In the genomic region with DNA sequence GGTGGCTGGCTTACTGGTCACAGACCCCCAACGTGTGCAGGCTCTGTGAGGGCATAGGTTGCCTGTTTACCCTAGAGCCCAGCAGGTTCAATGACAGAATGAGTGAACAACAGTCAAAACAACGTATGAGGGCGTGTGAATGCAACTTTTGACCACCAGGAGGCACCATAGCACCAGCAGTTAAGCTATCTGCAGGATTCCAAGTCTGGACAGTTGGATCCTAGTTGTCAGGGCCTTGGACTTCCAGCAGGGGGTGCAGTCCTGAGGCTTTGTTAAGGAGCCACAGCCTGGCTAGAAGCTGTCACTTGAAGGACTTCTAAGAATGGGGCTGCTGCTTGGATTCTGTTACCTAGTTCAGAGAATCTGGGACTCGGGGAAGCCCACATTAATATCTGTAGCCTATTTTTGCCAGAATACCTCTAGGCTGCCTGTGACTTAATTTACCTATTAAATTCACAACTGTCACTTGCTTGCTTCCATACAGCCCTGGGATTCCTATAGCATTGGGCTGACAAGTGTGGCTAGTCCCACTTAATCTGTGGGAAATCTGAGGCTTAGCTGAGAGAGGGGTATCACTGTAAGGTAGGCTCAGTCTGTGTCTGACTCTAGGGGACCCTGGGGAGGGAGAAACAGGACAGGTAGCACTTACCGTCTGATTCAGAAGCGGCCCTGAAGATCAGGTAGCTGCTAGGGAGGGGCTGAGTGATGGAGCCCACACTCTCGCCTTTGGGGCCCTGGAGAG, we compare ENCODE assay signal across 9 mouse cellular contexts. TPM values are rescaled to one million over a fixed set of nuclear protein-coding genes. Genes with fewer than 3 reads are reported as not detected.
DNase-seq lines count a peak whose midpoint lies in the region; ATAC-seq and TF ChIP-seq lines count a peak whose summit lies in the region.
"Had no signal": no experiment of that assay in that cellular context is flagged by ENCODE, and none has a peak within 500 bp of the region (broad histone marks: within the 10 kb centered on the region; RNA-seq: fewer than 3 reads in every experiment).

No protein-coding gene starts in this region.

- TF ChIP-seq POLR2A in CH12.LX (IDR thresholded peaks at IDR 0.05; ENCODE audit: low read depth, low read length), result no peak

- WGBS in forebrain, embryonic 11.5 days, result 36% methylated on average over 7 of the region's 7 CpGs
- 38% methylated on average over 7 of the region's 7 CpGs for WGBS in heart, embryonic 16.5 days
- WGBS in liver, embryonic 15.5 days (ENCODE audit: insufficient replicate concordance), result 36% methylated on average over 7 of the region's 7 CpGs
- WGBS in neural tube, embryonic 13.5 days, result 40% methylated on average over 7 of the region's 7 CpGs

- no peak overlapping the region for H3K27ac ChIP-seq in CH12.LX (ENCODE audit: insufficient read depth, low read depth)
- H3K27ac ChIP-seq in forebrain, embryonic 11.5 days (ENCODE audit: low read depth, low read length), result no peak overlapping the region
- no peak overlapping the region for H3K27ac ChIP-seq in heart, embryonic 16.5 days (ENCODE audit: low read length)
- no peak overlapping the region for H3K27ac ChIP-seq in liver, embryonic 15.5 days (replicated peaks)
- H3K27ac ChIP-seq in neural tube, embryonic 13.5 days (replicated peaks), result 0 out of 2 replicates have a peak overlapping the region, but pooled peaks have one; percentile 46

- no peak overlapping the region for H3K4me3 ChIP-seq in CH12.LX (replicated peaks in 1 of 3; ENCODE audit: low read depth in 2 of 3, low read length in 2 of 3, poor library complexity in 1 of 3)
- no peak overlapping the region for H3K4me3 ChIP-seq in forebrain, embryonic 11.5 days (ENCODE audit: low read depth, low read length)
- no peak overlapping the region for H3K4me3 ChIP-seq in heart, embryonic 16.5 days (ENCODE audit: low read length)
- no peak overlapping the region for H3K4me3 ChIP-seq in liver, embryonic 15.5 days (replicated peaks)
- no peak overlapping the region for H3K4me3 ChIP-seq in neural tube, embryonic 13.5 days
- H3K4me3 ChIP-seq: megakaryocyte, embryonic 14.5 days had no signal

- dilution Hi-C loops in CH12.LX (cut with MboI; ENCODE audit: extremely low pct_ligation_motif_present, extremely low pct_unique_long_range_greater_than_20kb, low sequenced_read_pairs), result no loop called here

- no peak for TF ChIP-seq EP300 in CH12.LX (IDR thresholded peaks at IDR 0.05; ENCODE audit: low read length)

- ATAC-seq in forebrain, embryonic 11.5 days (replicated peaks; ENCODE audit: low FRiP score), result peak; percentile 49
- ATAC-seq in heart, embryonic 16.5 days (replicated peaks; ENCODE audit: extremely low read depth, insufficient read depth, low FRiP score), result peak; percentile 68
- 0 out of 2 replicates have a peak, but pooled peaks have one; percentile 17 for ATAC-seq in liver, embryonic 15.5 days (ENCODE audit: insufficient read depth)
- ATAC-seq in neural tube, embryonic 13.5 days (ENCODE audit: low read depth), result peak; percentile 75

- peak; percentile 97 to 100 for TF ChIP-seq CTCF in CH12.LX (conservative IDR thresholded peaks at IDR 0.05 in 1 of 2, IDR thresholded peaks at IDR 0.05 in 1 of 2; ENCODE audit: low read depth in 2 of 2, low read length in 2 of 2)

- no peak overlapping the region for H3K9ac ChIP-seq in CH12.LX (ENCODE audit: insufficient read depth, low read depth)
- H3K9ac ChIP-seq in forebrain, embryonic 11.5 days (ENCODE audit: low read length), result no peak overlapping the region
- H3K9ac ChIP-seq in heart, embryonic 16.5 days (ENCODE audit: low read length), result no peak overlapping the region
- no peak overlapping the region for H3K9ac ChIP-seq in liver, embryonic 15.5 days
- no peak overlapping the region for H3K9ac ChIP-seq in neural tube, embryonic 13.5 days

- H3K36me3 ChIP-seq in CH12.LX (replicated peaks in 1 of 2; ENCODE audit: control insufficient read depth in 1 of 2, insufficient read depth in 1 of 2, low read length in 1 of 2), result peaks cover 0 to 22% of the 10 kb centered on the region in 2 experiments
- no peaks in the 10 kb centered on the region; the same call in 1 of the 2 replicates for H3K36me3 ChIP-seq in forebrain, embryonic 11.5 days (ENCODE audit: control insufficient read depth, insufficient read depth, low read length)
- H3K36me3 ChIP-seq in heart, embryonic 16.5 days (ENCODE audit: control insufficient read depth, insufficient read depth), result peaks cover 40% of the 10 kb centered on the region
- no peaks in the 10 kb centered on the region for H3K36me3 ChIP-seq in liver, embryonic 15.5 days (replicated peaks)
- peaks cover 74% of the 10 kb centered on the region for H3K36me3 ChIP-seq in neural tube, embryonic 13.5 days

- H3K27me3 ChIP-seq in CH12.LX (replicated peaks), result peaks cover 5% of the 10 kb centered on the region
- no peaks in the 10 kb centered on the region for H3K27me3 ChIP-seq in forebrain, embryonic 11.5 days (ENCODE audit: control insufficient read depth, insufficient read depth, low read length)
- H3K27me3 ChIP-seq in heart, embryonic 16.5 days (ENCODE audit: control insufficient read depth, insufficient read depth, low read length), result no peaks in the 10 kb centered on the region
- H3K27me3 ChIP-seq in liver, embryonic 15.5 days, result no peaks in the 10 kb centered on the region
- no peaks in the 10 kb centered on the region for H3K27me3 ChIP-seq in neural tube, embryonic 13.5 days

- no peak overlapping the region for H3K4me2 ChIP-seq in CH12.LX (ENCODE audit: insufficient read depth, low read depth, poor library complexity, severe bottlenecking)
- H3K4me2 ChIP-seq in forebrain, embryonic 11.5 days (ENCODE audit: low read depth, low read length, severe bottlenecking), result no peak overlapping the region
- H3K4me2 ChIP-seq in heart, embryonic 16.5 days (ENCODE audit: low read depth, low read length), result no peak overlapping the region
- no peak overlapping the region for H3K4me2 ChIP-seq in liver, embryonic 15.5 days
- no peak overlapping the region for H3K4me2 ChIP-seq in neural tube, embryonic 13.5 days

- in situ Hi-C loops in CH12.LX (cut with MboI; ENCODE audit: low pct_ligation_motif_present, low pct_unique_long_range_greater_than_20kb, low sequenced_read_pairs), result loop anchor here (5.0 kb wide), 1 partner anchor 45 kb away; no protein-coding TSS in a partner anchor

- no peaks in the 10 kb centered on the region for H3K79me2 ChIP-seq in CH12.LX (replicated peaks; ENCODE audit: control insufficient read depth, extremely low read depth, insufficient read depth, poor library complexity, severe bottlenecking)

- TF ChIP-seq RAD21 in CH12.LX (IDR thresholded peaks at IDR 0.05; ENCODE audit: low read depth, low read length), result peak; percentile 99

- DNase-seq in CH12.LX (ENCODE audit: extremely low read depth), result peak; percentile 91
- DNase-seq in c-Kit-positive CD71-negative TER-119-negative erythroid progenitor cells, embryonic 14.5 days (ENCODE audit: low read depth), result peak; percentile 96
- DNase-seq in forebrain, embryonic 11.5 days (ENCODE audit: low spot score), result peak; percentile 94
- peak; percentile 94 to 98 for DNase-seq in kidney, postnatal 25 days
- DNase-seq in telencephalon, adult 2 months (ENCODE audit: low read depth, low spot score), result peak; percentile 90

- H3K9me3 ChIP-seq in CH12.LX (replicated peaks; ENCODE audit: low read length), result no peaks in the 10 kb centered on the region
- no peaks in the 10 kb centered on the region for H3K9me3 ChIP-seq in forebrain, embryonic 11.5 days (ENCODE audit: control insufficient read depth, low read length)
- H3K9me3 ChIP-seq in heart, embryonic 16.5 days (replicated peaks; ENCODE audit: control insufficient read depth, low read length), result no peaks in the 10 kb centered on the region
- H3K9me3 ChIP-seq in liver, embryonic 15.5 days (replicated peaks), result no peaks in the 10 kb centered on the region
- no peaks in the 10 kb centered on the region for H3K9me3 ChIP-seq in neural tube, embryonic 13.5 days
- H3K9me3 ChIP-seq: megakaryocyte, embryonic 14.5 days had no signal

- peaks cover 6 to 9% of the 10 kb centered on the region in 2 experiments for H3K4me1 ChIP-seq in CH12.LX (ENCODE audit: control insufficient read depth in 1 of 2, insufficient read depth in 2 of 2)
- H3K4me1 ChIP-seq in forebrain, embryonic 11.5 days (replicated peaks; ENCODE audit: control insufficient read depth, insufficient read depth, low read length), result no peaks in the 10 kb centered on the region
- H3K4me1 ChIP-seq in heart, embryonic 16.5 days (ENCODE audit: control insufficient read depth, insufficient read depth, low read length), result peaks cover 2% of the 10 kb centered on the region
- no peaks in the 10 kb centered on the region for H3K4me1 ChIP-seq in liver, embryonic 15.5 days (replicated peaks)
- H3K4me1 ChIP-seq in neural tube, embryonic 13.5 days (replicated peaks), result peaks cover 3% of the 10 kb centered on the region
- H3K4me1 ChIP-seq: megakaryocyte, embryonic 14.5 days had no signal

RNA-seq across cellular contexts. Expression of gene Tnfrsf23, which starts 21.2 kb away (rescaled TPM):
- total RNA-seq in CH12.LX (2012; rRNA removed) (0.08 TPM in 1 of 2 replicates, not detected in the other), CH12.LX (2014; rRNA removed) (not detected in 2 replicates)
- polyA plus RNA-seq in CH12.LX (2012; ENCODE audit: insufficient read length, low read depth), result 0.60 and 0.71 TPM in 2 replicates
- polyA plus RNA-seq in forebrain, embryonic 11.5 days (2014; fragmentation: Nextera tagmentation; extraction: Ambion mirVana), result not detected in 2 replicates
- 1.3 and 1.5 TPM in 2 replicates for polyA plus RNA-seq in heart, embryonic 16.5 days (2015; fragmentation: Nextera tagmentation; extraction: Ambion mirVana)
- polyA plus RNA-seq in liver, embryonic 15.5 days (2015; fragmentation: Nextera tagmentation; extraction: Ambion mirVana), result 0.35 and 0.39 TPM in 2 replicates
- 0.43 and 0.96 TPM in 2 replicates for polyA plus RNA-seq in neural tube, embryonic 13.5 days (2015; fragmentation: Nextera tagmentation; extraction: Ambion mirVana)

RNA-seq across cellular contexts. Expression of gene Osbpl5, which starts 49.9 kb away (rescaled TPM):
- total RNA-seq in CH12.LX (2012; rRNA removed), result 1.7 and 2.0 TPM in 2 replicates
- total RNA-seq in CH12.LX (2014; rRNA removed), result 0.66 and 1.1 TPM in 2 replicates
- 1.6 and 2.2 TPM in 2 replicates for polyA plus RNA-seq in CH12.LX (2012; ENCODE audit: insufficient read length, low read depth)
- polyA plus RNA-seq in forebrain, embryonic 11.5 days (2014; fragmentation: Nextera tagmentation; extraction: Ambion mirVana), result 12.9 and 13.3 TPM in 2 replicates
- 35.8 and 39.5 TPM in 2 replicates for polyA plus RNA-seq in heart, embryonic 16.5 days (2015; fragmentation: Nextera tagmentation; extraction: Ambion mirVana)
- polyA plus RNA-seq in liver, embryonic 15.5 days (2015; fragmentation: Nextera tagmentation; extraction: Ambion mirVana), result 1.9 and 2.9 TPM in 2 replicates
- polyA plus RNA-seq in neural tube, embryonic 13.5 days (2015; fragmentation: Nextera tagmentation; extraction: Ambion mirVana), result 27.8 and 34.4 TPM in 2 replicates

RNA-seq across cellular contexts. Expression of gene Tnfrsf22, which starts 57.4 kb away (rescaled TPM):
- total RNA-seq in CH12.LX (2012; rRNA removed), result 3.8 and 3.9 TPM in 2 replicates
- total RNA-seq in CH12.LX (2014; rRNA removed), result 1.7 and 5.2 TPM in 2 replicates
- 7.6 and 8.7 TPM in 2 replicates for polyA plus RNA-seq in CH12.LX (2012; ENCODE audit: insufficient read length, low read depth)
- polyA plus RNA-seq in forebrain, embryonic 11.5 days (2014; fragmentation: Nextera tagmentation; extraction: Ambion mirVana), result 8.1 and 9.8 TPM in 2 replicates
- 2.2 and 2.3 TPM in 2 replicates for polyA plus RNA-seq in heart, embryonic 16.5 days (2015; fragmentation: Nextera tagmentation; extraction: Ambion mirVana)
- 0.43 and 0.58 TPM in 2 replicates for polyA plus RNA-seq in liver, embryonic 15.5 days (2015; fragmentation: Nextera tagmentation; extraction: Ambion mirVana)
- 3.2 and 4.2 TPM in 2 replicates for polyA plus RNA-seq in neural tube, embryonic 13.5 days (2015; fragmentation: Nextera tagmentation; extraction: Ambion mirVana)

RNA-seq across cellular contexts. Expression of gene Mrgprg, which starts 59.9 kb away (rescaled TPM):
- total RNA-seq in CH12.LX (2012; rRNA removed), result not detected in 2 replicates
- total RNA-seq in CH12.LX (2014; rRNA removed), result not detected in 2 replicates
- not detected in 2 replicates for polyA plus RNA-seq in CH12.LX (2012; ENCODE audit: insufficient read length, low read depth)
- polyA plus RNA-seq in forebrain, embryonic 11.5 days (2014; fragmentation: Nextera tagmentation; extraction: Ambion mirVana), result not detected in 2 replicates
- polyA plus RNA-seq in heart, embryonic 16.5 days (2015; fragmentation: Nextera tagmentation; extraction: Ambion mirVana), result not detected in 2 replicates
- not detected in 2 replicates for polyA plus RNA-seq in liver, embryonic 15.5 days (2015; fragmentation: Nextera tagmentation; extraction: Ambion mirVana)
- polyA plus RNA-seq in neural tube, embryonic 13.5 days (2015; fragmentation: Nextera tagmentation; extraction: Ambion mirVana), result not detected in 2 replicates

Comparison
In these comparisons a context has a peak if more than half of its experiments do, and no peak if none do; other contexts are left out.
1. ATAC-seq: peak in every context shown above with its lines; median percentile 75 in neural tube, embryonic 13.5 days; 68 in heart, embryonic 16.5 days; 49 in forebrain, embryonic 11.5 days; 17 in liver, embryonic 15.5 days.